Mouse (Mus musculus): Measurements from ENCODE around the gene Olfr1373. TPM values are rescaled to one million over a fixed set of nuclear protein-coding genes. Genes with fewer than 3 reads are reported as not detected.
"Not testable (repeated sequence)": the region's sequence is repeated elsewhere in the genome, so short reads cannot be mapped to it uniquely, and the experiment has no call there.

The Olfr1373 gene
- polyA plus RNA-seq (2016; fragmentation: Nextera tagmentation; extraction: Ambion mirVana), result not detected in 2 replicates

GRCm38 (mm10) chr11:52145428-52145827 is at the start of gene Olfr1373:
TSS of gene Olfr1373 (minus strand) at chr11:52145528.
- H3K36me3 ChIP-seq; H3K27me3 ChIP-seq (replicated peaks); H3K27ac ChIP-seq; H3K9me3 ChIP-seq (replicated peaks); H3K9ac ChIP-seq; ATAC-seq; H3K4me3 ChIP-seq; H3K4me1 ChIP-seq; H3K4me2 ChIP-seq: not testable (repeated sequence)
- 60% methylated on average over 1 of the region's 1 CpGs for WGBS (ENCODE audit: insufficient replicate concordance)

- ATAC-seq; H3K36me3 ChIP-seq; H3K4me2 ChIP-seq; H3K4me3 ChIP-seq; H3K27me3 ChIP-seq (replicated peaks); H3K27ac ChIP-seq; H3K4me1 ChIP-seq; H3K9me3 ChIP-seq (replicated peaks); H3K9ac ChIP-seq: not testable (repeated sequence)
- WGBS (ENCODE audit: insufficient replicate concordance), result 64% methylated on average over 4 of the region's 4 CpGs
Observed at GRCm38 (mm10) chr11:52180651-52181050, 35.3 kb upstream of the Olfr1373 start.

GRCm38 (mm10) chr11:52179897-52180296 is 34.6 kb upstream of the Olfr1373 start:
- H3K36me3 ChIP-seq; H3K27ac ChIP-seq; H3K9ac ChIP-seq; H3K4me2 ChIP-seq; ATAC-seq; H3K4me3 ChIP-seq; H3K4me1 ChIP-seq; H3K9me3 ChIP-seq (replicated peaks); H3K27me3 ChIP-seq (replicated peaks): not testable (repeated sequence)
- 76% methylated on average over 2 of the region's 3 CpGs for WGBS (ENCODE audit: insufficient replicate concordance)

- H3K4me1 ChIP-seq, result no peaks in the 10 kb centered on the region
- H3K4me2 ChIP-seq, result peak overlapping the region; percentile 66
- ATAC-seq, result no peak
- H3K27me3 ChIP-seq (replicated peaks), result peaks cover 79% of the 10 kb centered on the region
- H3K4me3 ChIP-seq, result peak overlapping the region; percentile 47
- H3K36me3 ChIP-seq, result no peaks in the 10 kb centered on the region
- 16% methylated on average over 12 of the region's 12 CpGs for WGBS (ENCODE audit: insufficient replicate concordance)
- no peak overlapping the region for H3K27ac ChIP-seq
- no peak overlapping the region for H3K9ac ChIP-seq
- no peaks in the 10 kb centered on the region for H3K9me3 ChIP-seq (replicated peaks)
Observed at GRCm38 (mm10) chr11:52168461-52168860, 23.1 kb upstream of the Olfr1373 start.

GRCm38 (mm10) chr11:52167901-52168302 is 22.6 kb upstream of the Olfr1373 start:
- Histone ChIP-seq H3K4me2 (peak overlapping the region; percentile 66), H3K27me3 (replicated peaks) (peaks cover 78% of the 10 kb centered on the region), H3K4me3 (peak overlapping the region; percentile 47)
- not testable (repeated sequence) for H3K4me1 ChIP-seq; H3K27ac ChIP-seq; H3K9me3 ChIP-seq (replicated peaks); H3K9ac ChIP-seq; H3K36me3 ChIP-seq
- ATAC-seq, result peak; percentile 60
- WGBS (ENCODE audit: insufficient replicate concordance), result under 1% methylated on average over 34 of the region's 42 CpGs

- Histone ChIP-seq H3K4me3 (no peak overlapping the region), H3K9me3 (replicated peaks) (no peaks in the 10 kb centered on the region), H3K4me2 (peak overlapping the region; percentile 66; the same call in 1 of the 2 replicates), H3K9ac (no peak overlapping the region), H3K4me1 (no peaks in the 10 kb centered on the region), H3K36me3 (no peaks in the 10 kb centered on the region), H3K27me3 (replicated peaks) (peaks cover 72% of the 10 kb centered on the region), H3K27ac (no peak overlapping the region)
- 2% methylated on average over 21 of the region's 21 CpGs for WGBS (ENCODE audit: insufficient replicate concordance)
- ATAC-seq, result no peak
Observed at GRCm38 (mm10) chr11:52167126-52167525, 21.8 kb upstream of the Olfr1373 start.

GRCm38 (mm10) chr11:52163926-52164325 is 18.6 kb upstream of the Olfr1373 start:
- H3K36me3 ChIP-seq, result no peaks in the 10 kb centered on the region

GRCm38 (mm10) chr11:52143675-52144074 is 1.7 kb downstream of the Olfr1373 start:
- H3K4me2 ChIP-seq; ATAC-seq; H3K27ac ChIP-seq; H3K4me3 ChIP-seq; H3K9me3 ChIP-seq (replicated peaks); H3K4me1 ChIP-seq; H3K27me3 ChIP-seq (replicated peaks); H3K36me3 ChIP-seq; H3K9ac ChIP-seq: not testable (repeated sequence)
- WGBS (ENCODE audit: insufficient replicate concordance), result 40% methylated on average over 4 of the region's 4 CpGs

More at GRCm38 (mm10) chr11:52163926-52164325, 18.6 kb upstream of the Olfr1373 start:
- no peak overlapping the region for H3K4me3 ChIP-seq
- 23% methylated on average over 10 of the region's 10 CpGs for WGBS (ENCODE audit: insufficient replicate concordance)
- peaks cover 48% of the 10 kb centered on the region for H3K27me3 ChIP-seq (replicated peaks)
- H3K4me2 ChIP-seq, result no peak overlapping the region
- no peak overlapping the region for H3K27ac ChIP-seq
- ATAC-seq, result no peak
- H3K9ac ChIP-seq, result no peak overlapping the region
- H3K9me3 ChIP-seq (replicated peaks), result no peaks in the 10 kb centered on the region
- no peaks in the 10 kb centered on the region for H3K4me1 ChIP-seq

- 0 out of 2 replicates have a peak, but pooled peaks cover 6% of the 10 kb centered on the region for H3K9me3 ChIP-seq (replicated peaks)
- no peaks in the 10 kb centered on the region for H3K27me3 ChIP-seq (replicated peaks)
- H3K4me3 ChIP-seq, result no peak overlapping the region
- ATAC-seq, result no peak
- 72% methylated on average over 7 of the region's 7 CpGs for WGBS (ENCODE audit: insufficient replicate concordance)
- no peak overlapping the region for H3K9ac ChIP-seq
- H3K36me3 ChIP-seq, result peaks cover 13% of the 10 kb centered on the region; the same call in 1 of the 2 replicates
- H3K4me1 ChIP-seq, result no peaks in the 10 kb centered on the region
- H3K4me2 ChIP-seq, result no peak overlapping the region
- H3K27ac ChIP-seq, result no peak overlapping the region
Observed at GRCm38 (mm10) chr11:52130451-52131068, 14.8 kb downstream of the Olfr1373 start.

- Histone ChIP-seq H3K4me1 (peaks cover 6% of the 10 kb centered on the region; the same call in 1 of the 2 replicates), H3K4me3 (no peak overlapping the region), H3K4me2 (no peak overlapping the region), H3K27me3 (replicated peaks) (no peaks in the 10 kb centered on the region), H3K9ac (no peak overlapping the region), H3K9me3 (replicated peaks) (no peaks in the 10 kb centered on the region), H3K36me3 (peaks cover 20% of the 10 kb centered on the region), H3K27ac (no peak overlapping the region)
- 79% methylated on average over 10 of the region's 10 CpGs for WGBS (ENCODE audit: insufficient replicate concordance)
- ATAC-seq, result no peak
Observed at GRCm38 (mm10) chr11:52129621-52130450, 15.5 kb downstream of the Olfr1373 start.

- WGBS (ENCODE audit: insufficient replicate concordance), result 37% methylated on average over 3 of the region's 3 CpGs
- ATAC-seq, result no peak
- H3K9me3 ChIP-seq (replicated peaks), result no peaks in the 10 kb centered on the region
- peaks cover 27% of the 10 kb centered on the region for H3K36me3 ChIP-seq
- no peak overlapping the region for H3K27ac ChIP-seq
- no peaks in the 10 kb centered on the region for H3K27me3 ChIP-seq (replicated peaks)
- H3K4me2 ChIP-seq, result no peak overlapping the region
- no peak overlapping the region for H3K4me3 ChIP-seq
- H3K4me1 ChIP-seq, result peaks cover 12% of the 10 kb centered on the region
- H3K9ac ChIP-seq, result no peak overlapping the region
Observed at GRCm38 (mm10) chr11:52129171-52129570, 16.2 kb downstream of the Olfr1373 start.

GRCm38 (mm10) chr11:52128316-52129061 is 16.8 kb downstream of the Olfr1373 start:
- 71% methylated on average over 5 of the region's 5 CpGs for WGBS (ENCODE audit: insufficient replicate concordance)
- ATAC-seq, result no peak

More at GRCm38 (mm10) chr11:52128316-52129061, 16.8 kb downstream of the Olfr1373 start:
- H3K4me2 ChIP-seq, result no peak overlapping the region
- peaks cover 34% of the 10 kb centered on the region for H3K36me3 ChIP-seq
- peaks cover 16% of the 10 kb centered on the region for H3K4me1 ChIP-seq
- H3K9ac ChIP-seq, result no peak overlapping the region
- no peak overlapping the region for H3K4me3 ChIP-seq
- no peaks in the 10 kb centered on the region for H3K27me3 ChIP-seq (replicated peaks)
- H3K27ac ChIP-seq, result no peak overlapping the region
- H3K9me3 ChIP-seq (replicated peaks), result no peaks in the 10 kb centered on the region
